Mouse (Mus musculus) liver, postnatal 0 days (tissue): Measurements from ENCODE around the gene Slc44a5.

ENCODE experiments used
- CTCF ChIP-seq: sonication (generic); IDR thresholded peaks from 2 replicates; pipeline ENCODE4 v1.5.1; 2016; ENCODE audit warnings: antibody characterized with exemption, low read depth
- EP300 ChIP-seq: IDR thresholded peaks from 2 replicates; pipeline ENCODE4 v1.6.1; 2016; ENCODE audit warnings: antibody characterized with exemption, low read depth, mild to moderate bottlenecking

GRCm38 (mm10) chr3:153959731-153960207, 13.5 kb upstream of the Slc44a5 start:
- TF ChIP-seq CTCF, result no peak
- no peak for TF ChIP-seq EP300
